Mouse (Mus musculus) liver, embryonic 14.5 days (tissue): ENCODE results near the gene Dph3.

ENCODE experiments used
- CTCF ChIP-seq: IDR thresholded peaks from 2 replicates; pipeline ENCODE4 v1.5.1; 2016; ENCODE audit warnings: antibody characterized with exemption, low read depth, control low read depth
- EP300 ChIP-seq: IDR thresholded peaks from 2 replicates; pipeline ENCODE4 v1.6.1; 2016; ENCODE audit warnings: antibody characterized with exemption, low read depth

GRCm38 (mm10) chr14:32061398-32061797 is 24.1 kb downstream of the Dph3 start:
- TF ChIP-seq CTCF, result no peak
- no peak for TF ChIP-seq EP300
